Mouse (Mus musculus): ENCODE results near the gene Nptn. TPM values are rescaled to one million over a fixed set of nuclear protein-coding genes. Genes with fewer than 3 reads are reported as not detected.

Gene Nptn
- polyA plus RNA-seq, 1 experiment from 2014 or later, result 85.5 TPM

DNA sequence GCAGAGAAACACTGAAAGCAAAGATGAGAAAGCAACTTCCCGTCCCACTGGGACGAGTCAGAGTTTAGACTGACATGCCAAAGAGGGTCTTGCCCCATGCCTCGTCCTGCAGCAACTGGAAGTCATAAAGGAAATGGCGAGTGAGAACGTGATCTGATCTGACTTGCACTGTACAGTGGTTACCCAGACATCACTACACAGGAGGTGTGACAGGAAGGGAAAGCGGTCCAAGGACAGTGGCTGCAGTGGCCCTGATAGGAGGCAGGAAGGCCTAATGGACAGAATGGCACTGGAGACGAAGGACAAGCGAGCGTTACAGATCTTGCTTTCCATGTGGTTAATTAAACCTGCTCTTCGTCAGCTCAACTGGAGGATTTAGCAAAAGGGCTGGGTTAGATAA lies 103.2 kb downstream of the Nptn start:
- WGBS (ENCODE audit: insufficient replicate concordance), result 37% methylated on average over 10 of the region's 10 CpGs
- Histone ChIP-seq H3K9me3 (replicated peaks; ENCODE audit: control insufficient read depth, low read length) (no peaks in the 10 kb centered on the region), H3K9ac (ENCODE audit: low read depth, low read length) (no peak overlapping the region), H3K36me3 (ENCODE audit: control insufficient read depth, insufficient read depth) (no peaks in the 10 kb centered on the region), H3K4me2 (ENCODE audit: low read depth, low read length) (no peak overlapping the region), H3K27me3 (ENCODE audit: control insufficient read depth, insufficient read depth, low read depth, low read length) (no peaks in the 10 kb centered on the region), H3K4me3 (ENCODE audit: low read depth, low read length) (no peak overlapping the region), H3K27ac (ENCODE audit: low read length) (no peak overlapping the region), H3K4me1 (ENCODE audit: control insufficient read depth, low read depth, low read length) (no peaks in the 10 kb centered on the region)
- ATAC-seq (ENCODE audit: low read depth), result no peak

DNA sequence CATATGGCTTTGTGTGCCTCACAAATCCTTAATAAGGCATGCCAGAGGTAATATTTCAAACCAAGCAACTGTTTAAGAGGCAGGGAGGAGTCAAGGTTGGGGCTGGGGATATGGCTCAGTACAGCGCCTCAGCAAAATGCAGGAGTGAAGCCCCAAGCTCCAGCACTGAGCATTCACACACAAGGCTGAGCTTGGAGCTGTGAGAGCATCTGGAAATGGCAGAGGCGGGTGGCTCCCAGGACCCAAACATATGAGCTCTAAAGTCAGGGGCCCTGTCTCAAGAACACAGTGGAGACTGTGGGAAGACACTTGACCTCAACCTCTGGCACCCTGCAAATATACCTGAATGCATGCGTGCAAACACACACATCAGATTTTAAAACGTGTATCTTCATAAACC lies 106.0 kb downstream of the Nptn start:
- Histone ChIP-seq H3K27ac (ENCODE audit: low read length) (no peak overlapping the region), H3K36me3 (ENCODE audit: control insufficient read depth, insufficient read depth) (no peaks in the 10 kb centered on the region), H3K27me3 (ENCODE audit: control insufficient read depth, insufficient read depth, low read depth, low read length) (no peaks in the 10 kb centered on the region), H3K4me1 (ENCODE audit: control insufficient read depth, low read depth, low read length) (no peaks in the 10 kb centered on the region), H3K9ac (ENCODE audit: low read depth, low read length) (no peak overlapping the region), H3K4me2 (ENCODE audit: low read depth, low read length) (no peak overlapping the region), H3K4me3 (ENCODE audit: low read depth, low read length) (no peak overlapping the region), H3K9me3 (replicated peaks; ENCODE audit: control insufficient read depth, low read length) (no peaks in the 10 kb centered on the region)
- no peak for ATAC-seq (ENCODE audit: low read depth)
- 74% methylated on average over 4 of the region's 4 CpGs for WGBS (ENCODE audit: insufficient replicate concordance)

- Histone ChIP-seq H3K4me1 (ENCODE audit: control insufficient read depth, low read depth, low read length) (no peaks in the 10 kb centered on the region), H3K4me2 (ENCODE audit: low read depth, low read length) (no peak overlapping the region), H3K27me3 (ENCODE audit: control insufficient read depth, insufficient read depth, low read depth, low read length) (no peaks in the 10 kb centered on the region), H3K9ac (ENCODE audit: low read depth, low read length) (no peak overlapping the region), H3K27ac (ENCODE audit: low read length) (no peak overlapping the region), H3K4me3 (ENCODE audit: low read depth, low read length) (no peak overlapping the region), H3K9me3 (replicated peaks; ENCODE audit: control insufficient read depth, low read length) (no peaks in the 10 kb centered on the region), H3K36me3 (ENCODE audit: control insufficient read depth, insufficient read depth) (no peaks in the 10 kb centered on the region)
- no peak for ATAC-seq (ENCODE audit: low read depth)
- 66% methylated on average over 4 of the region's 4 CpGs for WGBS (ENCODE audit: insufficient replicate concordance)
Observed at GRCm38 (mm10) chr9:58690701-58691100, 108.7 kb downstream of the Nptn start.

GRCm38 (mm10) chr9:58691471-58691870 lies 109.4 kb downstream of the Nptn start:
- no peak overlapping the region for H3K9ac ChIP-seq (ENCODE audit: low read depth, low read length)
- no peaks in the 10 kb centered on the region for H3K36me3 ChIP-seq (ENCODE audit: control insufficient read depth, insufficient read depth)
- no peaks in the 10 kb centered on the region for H3K27me3 ChIP-seq (ENCODE audit: control insufficient read depth, insufficient read depth, low read depth, low read length)
- no peak for ATAC-seq (ENCODE audit: low read depth)
- H3K4me3 ChIP-seq (ENCODE audit: low read depth, low read length), result no peak overlapping the region
- no peaks in the 10 kb centered on the region for H3K4me1 ChIP-seq (ENCODE audit: control insufficient read depth, low read depth, low read length)
- WGBS (ENCODE audit: insufficient replicate concordance), result 70% methylated on average over 7 of the region's 7 CpGs
- H3K27ac ChIP-seq (ENCODE audit: low read length), result no peak overlapping the region
- no peaks in the 10 kb centered on the region for H3K9me3 ChIP-seq (replicated peaks; ENCODE audit: control insufficient read depth, low read length)
- no peak overlapping the region for H3K4me2 ChIP-seq (ENCODE audit: low read depth, low read length)

- ATAC-seq (ENCODE audit: low read depth), result no peak
- H3K36me3 ChIP-seq (ENCODE audit: control insufficient read depth, insufficient read depth), result no peaks in the 10 kb centered on the region
- H3K4me2 ChIP-seq (ENCODE audit: low read depth, low read length), result no peak overlapping the region
- H3K4me1 ChIP-seq (ENCODE audit: control insufficient read depth, low read depth, low read length), result no peaks in the 10 kb centered on the region
- WGBS (ENCODE audit: insufficient replicate concordance), result 73% methylated on average over 2 of the region's 2 CpGs
- no peak overlapping the region for H3K9ac ChIP-seq (ENCODE audit: low read depth, low read length)
- H3K27ac ChIP-seq (ENCODE audit: low read length), result no peak overlapping the region
- no peak overlapping the region for H3K4me3 ChIP-seq (ENCODE audit: low read depth, low read length)
- H3K27me3 ChIP-seq (ENCODE audit: control insufficient read depth, insufficient read depth, low read depth, low read length), result no peaks in the 10 kb centered on the region
- H3K9me3 ChIP-seq (replicated peaks; ENCODE audit: control insufficient read depth, low read length), result no peaks in the 10 kb centered on the region
Observed at GRCm38 (mm10) chr9:58698486-58698885, 116.4 kb downstream of the Nptn start.

GRCm38 (mm10) chr9:58701751-58702150 lies 119.7 kb downstream of the Nptn start:
- 67% methylated on average over 2 of the region's 2 CpGs for WGBS (ENCODE audit: insufficient replicate concordance)
- H3K36me3 ChIP-seq (ENCODE audit: control insufficient read depth, insufficient read depth), result no peaks in the 10 kb centered on the region
- H3K4me1 ChIP-seq (ENCODE audit: control insufficient read depth, low read depth, low read length), result no peaks in the 10 kb centered on the region
- no peak overlapping the region for H3K27ac ChIP-seq (ENCODE audit: low read length)
- H3K9me3 ChIP-seq (replicated peaks; ENCODE audit: control insufficient read depth, low read length), result no peaks in the 10 kb centered on the region
- no peak for ATAC-seq (ENCODE audit: low read depth)
- no peaks in the 10 kb centered on the region for H3K27me3 ChIP-seq (ENCODE audit: control insufficient read depth, insufficient read depth, low read depth, low read length)
- no peak overlapping the region for H3K4me3 ChIP-seq (ENCODE audit: low read depth, low read length)
- H3K4me2 ChIP-seq (ENCODE audit: low read depth, low read length), result no peak overlapping the region
- H3K9ac ChIP-seq (ENCODE audit: low read depth, low read length), result no peak overlapping the region

DNA sequence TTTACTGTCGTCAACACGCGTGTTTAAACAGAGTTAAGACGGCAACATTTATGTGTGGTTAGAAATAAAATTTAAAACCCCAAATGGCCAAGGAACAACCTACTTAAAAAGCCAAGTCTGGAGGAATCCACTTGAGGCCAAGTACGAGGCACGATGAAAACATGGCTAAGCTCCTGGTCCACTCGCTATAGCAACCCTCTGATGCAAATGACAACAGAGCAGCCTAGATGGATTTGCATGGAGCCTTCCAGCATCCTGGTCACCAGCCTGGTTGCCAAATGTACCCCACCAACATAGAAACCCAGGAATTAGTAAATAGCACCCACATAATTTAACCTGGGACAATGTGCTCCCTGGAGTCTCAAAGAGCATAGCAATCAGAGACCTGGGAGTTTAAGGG lies 121.7 kb downstream of the Nptn start:
- WGBS (ENCODE audit: insufficient replicate concordance), result 79% methylated on average over 7 of the region's 7 CpGs

GRCm38 (mm10) chr9:58706024-58706423 lies 124.0 kb downstream of the Nptn start:
- Histone ChIP-seq H3K4me3 (ENCODE audit: low read depth, low read length) (no peak overlapping the region), H3K4me2 (ENCODE audit: low read depth, low read length) (no peak overlapping the region), H3K27ac (ENCODE audit: low read length) (no peak overlapping the region), H3K27me3 (ENCODE audit: control insufficient read depth, insufficient read depth, low read depth, low read length) (no peaks in the 10 kb centered on the region), H3K4me1 (ENCODE audit: control insufficient read depth, low read depth, low read length) (no peaks in the 10 kb centered on the region), H3K36me3 (ENCODE audit: control insufficient read depth, insufficient read depth) (no peaks in the 10 kb centered on the region), H3K9ac (ENCODE audit: low read depth, low read length) (no peak overlapping the region), H3K9me3 (replicated peaks; ENCODE audit: control insufficient read depth, low read length) (no peaks in the 10 kb centered on the region)
- WGBS (ENCODE audit: insufficient replicate concordance), result 72% methylated on average over 7 of the region's 7 CpGs
- ATAC-seq (ENCODE audit: low read depth), result no peak

More for the DNA sequence above, 121.7 kb downstream of the Nptn start:
- Histone ChIP-seq H3K4me2 (ENCODE audit: low read depth, low read length) (no peak overlapping the region), H3K27me3 (ENCODE audit: control insufficient read depth, insufficient read depth, low read depth, low read length) (no peaks in the 10 kb centered on the region), H3K9me3 (replicated peaks; ENCODE audit: control insufficient read depth, low read length) (no peaks in the 10 kb centered on the region), H3K4me3 (ENCODE audit: low read depth, low read length) (no peak overlapping the region), H3K9ac (ENCODE audit: low read depth, low read length) (no peak overlapping the region), H3K36me3 (ENCODE audit: control insufficient read depth, insufficient read depth) (no peaks in the 10 kb centered on the region), H3K27ac (ENCODE audit: low read length) (no peak overlapping the region), H3K4me1 (ENCODE audit: control insufficient read depth, low read depth, low read length) (no peaks in the 10 kb centered on the region)
- no peak for ATAC-seq (ENCODE audit: low read depth)

Measured in liver, embryonic 16.5 days (tissue).